Mouse (Mus musculus) megakaryocyte progenitor cell, adult 5-6 weeks (primary cell): ENCODE data around the gene Epb41l4b. TPM values are rescaled to one million over a fixed set of nuclear protein-coding genes. Genes with fewer than 3 reads are reported as not detected.

Experiments
- ATAC-seq: replicated peaks from 2 replicates; pipeline ENCODE4 v1.8.0; 2016; ENCODE audit warnings: mild to moderate bottlenecking, moderate TSS enrichment, inconsistent platforms; ENCODE audit not compliant: poor library complexity
- total RNA-seq, 2 experiments: library from RNA; stranded (forward) in 1 of 2; stranded (reverse) in 1 of 2; fragments of 157-497, 149-512 nt in 1 of 2; fragments of 200-1000 nt in 1 of 2; gene quantifications; 2 replicates each; pipeline versions ENCODE4 v1.2.3 to v1.2.4; 2015 to 2017

Epb41l4b gene
- total RNA-seq, 2 experiments from 2014 or later = 5.0 to 6.0 TPM

DNA sequence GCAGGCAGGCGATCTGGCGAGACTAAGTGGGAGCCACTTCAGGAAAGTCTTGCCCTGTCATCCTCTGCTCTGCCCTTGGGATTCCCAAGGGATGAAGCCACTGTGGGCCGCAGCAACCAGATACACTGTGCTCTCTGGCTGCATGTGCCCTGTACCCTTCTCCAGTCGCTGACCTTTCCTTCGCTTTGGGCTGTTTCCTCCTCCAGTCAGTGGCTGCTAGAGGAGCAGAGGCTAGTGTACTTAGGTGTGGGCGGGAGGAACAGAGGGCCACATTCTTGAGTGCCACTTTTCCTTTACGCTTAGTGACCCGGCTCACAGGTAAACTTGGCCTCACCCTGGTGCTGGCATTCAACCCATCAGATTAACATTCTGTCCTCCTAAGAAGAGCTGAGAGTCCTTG is 10.6 kb upstream of the Epb41l4b start:
- ATAC-seq = no peak

GRCm38 (mm10) chr4:57153068-57153835 is 10.0 kb upstream of the Epb41l4b start:
- ATAC-seq = peak; percentile 78

GRCm38 (mm10) chr4:57148182-57148581 is 4.9 kb upstream of the Epb41l4b start:
- ATAC-seq = no peak

DNA sequence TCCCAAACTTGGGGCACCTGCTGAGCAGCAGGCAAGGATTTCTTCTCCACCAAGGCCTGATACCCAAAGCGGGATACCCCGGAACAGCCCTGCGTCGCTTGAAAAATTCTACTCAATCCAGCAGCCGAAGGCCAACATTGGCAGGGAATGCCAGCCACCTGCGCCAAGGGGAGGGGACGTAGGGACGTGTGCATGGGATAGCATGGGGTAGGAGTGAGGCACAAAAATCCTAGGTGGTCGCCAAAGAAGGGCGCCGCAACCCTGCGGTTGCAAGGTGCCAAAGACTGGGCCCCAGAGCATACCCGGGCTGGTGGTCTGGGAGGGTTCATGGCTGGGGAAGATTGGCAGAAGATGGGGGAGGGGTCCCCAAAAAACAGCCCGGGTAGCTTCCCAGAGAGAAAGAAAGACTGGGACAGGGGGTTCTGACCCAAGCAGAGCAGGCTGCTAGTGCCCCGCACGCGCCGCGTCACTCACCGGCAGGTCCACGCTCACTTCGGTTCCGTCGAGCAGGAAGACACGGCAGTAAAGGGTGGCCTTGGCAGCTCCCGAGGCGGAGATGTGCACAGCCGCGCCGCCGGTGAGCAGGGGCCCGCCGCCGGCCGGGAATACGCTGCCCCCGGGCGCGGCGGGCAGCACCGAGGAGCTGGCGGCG is 737 bp downstream of the Epb41l4b start:
- ATAC-seq = no peak

- no peak for ATAC-seq
Measured at GRCm38 (mm10) chr4:57141908-57142361, 1.3 kb downstream of the Epb41l4b start.

- ATAC-seq = no peak
Measured at GRCm38 (mm10) chr4:57140992-57141717, 2.1 kb downstream of the Epb41l4b start.

DNA sequence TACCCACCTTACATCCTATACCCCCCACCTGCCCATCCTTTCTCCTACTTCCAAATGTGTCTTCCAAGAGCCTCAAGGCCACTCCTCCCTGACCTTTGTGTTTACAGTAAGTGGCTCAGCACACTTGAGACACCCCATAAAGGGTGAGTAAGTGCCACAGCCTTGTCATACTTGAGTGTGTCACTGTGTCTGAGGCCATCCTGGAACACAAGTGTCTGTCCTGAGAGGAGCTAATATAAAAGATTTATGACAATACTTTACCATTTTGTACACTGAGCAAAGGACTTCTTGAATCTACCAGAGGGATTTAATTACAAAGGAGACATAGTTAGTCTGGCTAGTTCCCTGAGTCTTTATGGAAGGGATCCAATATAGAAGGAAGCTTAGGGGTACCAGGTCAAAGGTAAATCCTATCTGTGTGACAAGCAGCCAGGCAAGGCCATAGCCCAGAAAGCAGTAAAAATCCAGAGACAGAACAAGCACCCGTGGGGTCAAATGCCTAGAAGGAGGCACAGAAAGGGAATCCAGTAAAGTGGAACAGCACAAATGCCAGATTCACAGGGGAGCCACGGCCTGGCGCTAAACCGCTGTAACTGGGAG is 2.9 kb downstream of the Epb41l4b start:
- no peak for ATAC-seq

GRCm38 (mm10) chr4:57139433-57139832 is 3.8 kb downstream of the Epb41l4b start:
- no peak for ATAC-seq

GRCm38 (mm10) chr4:57138093-57138440 is 5.2 kb downstream of the Epb41l4b start:
- no peak for ATAC-seq

GRCm38 (mm10) chr4:57137371-57138092 is 5.7 kb downstream of the Epb41l4b start:
- ATAC-seq = no peak

- no peak for ATAC-seq
Measured at GRCm38 (mm10) chr4:57135431-57135830, 7.8 kb downstream of the Epb41l4b start.

GRCm38 (mm10) chr4:57134554-57134953 is 8.7 kb downstream of the Epb41l4b start:
- no peak for ATAC-seq

GRCm38 (mm10) chr4:57131839-57132238 is 11.4 kb downstream of the Epb41l4b start:
- ATAC-seq = no peak

DNA sequence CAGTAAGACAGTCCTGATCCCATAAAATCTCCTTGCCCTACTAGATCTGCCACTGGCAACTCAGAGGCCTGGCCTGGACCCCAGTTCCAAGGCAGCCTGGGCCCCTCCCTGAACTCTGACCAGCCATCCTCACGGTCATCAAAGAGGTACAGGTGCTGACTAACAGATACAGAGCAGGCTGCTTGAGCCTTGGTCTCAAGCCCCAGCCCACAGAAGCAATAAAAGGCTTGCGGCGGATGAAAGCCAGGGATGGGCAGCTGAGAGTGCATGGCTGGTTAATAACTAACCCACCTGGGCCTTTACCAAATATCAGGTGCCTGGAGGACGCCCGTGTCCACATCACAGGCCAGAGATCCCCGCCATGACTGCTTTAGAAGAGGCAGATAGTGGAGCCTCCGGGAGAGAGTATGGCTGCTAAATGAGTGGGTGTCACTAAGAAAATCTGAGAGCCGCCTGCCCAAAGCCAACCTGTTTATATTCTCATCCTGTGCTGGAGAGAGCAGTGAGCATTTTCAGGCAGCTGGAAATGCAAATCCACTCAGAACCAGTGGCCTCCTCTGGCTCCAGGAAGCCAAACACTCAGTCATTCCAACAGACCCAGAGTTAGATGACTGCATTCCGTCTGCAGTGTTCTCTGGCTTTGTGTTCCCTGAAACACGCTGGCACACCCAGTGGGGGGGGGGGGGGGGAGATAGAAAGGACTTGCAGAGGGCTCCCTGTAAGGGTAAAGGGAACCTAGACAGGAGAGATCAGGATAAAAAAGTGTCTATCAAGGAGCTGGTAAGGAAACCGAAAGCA is 13.3 kb downstream of the Epb41l4b start:
- ATAC-seq = no peak

- ATAC-seq = no peak
Measured at GRCm38 (mm10) chr4:57123003-57123402, 20.2 kb downstream of the Epb41l4b start.

DNA sequence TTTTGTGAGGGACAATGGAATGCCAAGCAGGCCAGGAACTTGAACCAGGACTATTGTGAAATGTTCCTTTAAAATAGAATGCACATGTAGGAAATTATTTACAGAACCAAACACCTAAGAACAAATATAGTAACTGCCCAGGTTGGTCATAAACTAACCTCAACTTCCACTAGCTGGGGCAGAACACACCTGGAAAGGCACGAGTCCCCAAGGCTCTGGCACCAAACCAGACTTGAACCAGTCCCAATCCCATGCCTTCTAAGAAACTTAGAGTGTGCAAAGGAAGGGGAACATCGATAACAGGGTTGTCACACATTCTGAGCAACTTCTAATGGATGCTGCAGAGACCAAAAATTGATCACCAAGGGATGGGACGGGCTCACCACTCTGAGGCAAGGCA is 21.1 kb downstream of the Epb41l4b start:
- no peak for ATAC-seq

- ATAC-seq = peak; percentile 68
Measured at GRCm38 (mm10) chr4:57120563-57120962, 22.7 kb downstream of the Epb41l4b start.

DNA sequence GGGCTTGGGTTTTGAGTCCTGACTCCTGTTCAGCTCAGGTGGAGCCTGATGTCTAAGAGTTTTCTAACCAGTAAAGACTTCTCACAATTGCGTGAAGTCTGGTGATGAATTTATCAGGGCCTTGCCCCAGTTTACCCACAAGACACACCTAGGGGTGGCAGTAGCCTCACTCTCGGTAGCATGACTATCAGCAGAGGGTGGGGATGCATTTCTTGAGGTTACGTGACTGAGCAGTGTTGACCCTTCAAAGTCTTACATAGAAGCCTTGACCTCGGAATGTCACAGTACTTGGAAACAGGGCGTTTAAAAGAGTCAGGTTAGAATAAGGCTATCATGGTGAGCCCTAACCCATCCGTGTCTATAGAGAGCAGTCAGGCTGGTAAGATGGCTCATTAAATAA is 23.3 kb downstream of the Epb41l4b start:
- no peak for ATAC-seq

GRCm38 (mm10) chr4:57118883-57119282 is 24.4 kb downstream of the Epb41l4b start:
- ATAC-seq = peak; percentile 57

DNA sequence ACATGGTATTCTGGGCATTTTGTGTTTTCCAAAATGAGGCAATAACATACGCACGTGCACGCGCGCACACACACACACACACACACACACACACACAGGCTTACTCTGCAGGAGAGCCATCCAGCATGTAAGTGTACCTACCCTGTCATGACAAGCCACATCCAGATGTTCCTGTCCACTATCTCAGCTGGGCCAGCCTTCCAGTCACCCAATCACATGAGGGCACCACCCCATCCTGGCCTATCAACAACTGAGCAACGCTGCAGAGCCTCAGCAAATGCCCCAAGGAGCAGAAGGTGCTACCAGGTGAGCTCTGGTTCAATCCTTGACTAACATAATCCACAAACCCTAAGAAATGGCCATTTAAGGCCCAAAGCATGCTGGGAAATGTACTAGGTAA is 27.0 kb downstream of the Epb41l4b start:
- ATAC-seq = peak; percentile 64
